Mouse (Mus musculus): ENCODE measurements around the gene Tex33.

GRCm38 (mm10) chr15:78438505-78438904, 42.8 kb upstream of the Tex33 start:
- no peak for TF ChIP-seq CTCF (IDR thresholded peaks at IDR 0.05; ENCODE audit: borderline replicate concordance, insufficient read depth, low read depth, low read length)
- TF ChIP-seq POLR2A (IDR thresholded peaks at IDR 0.05; ENCODE audit: borderline replicate concordance, insufficient read depth, low read length): no peak

Data from cerebellum, adult 2 months (tissue).